Mouse (Mus musculus) bone marrow macrophage, adult 2 months (primary cell): ENCODE measurements around the gene Lrba.

ENCODE experiments used
- CTCF ChIP-seq: IDR thresholded peaks from 2 replicates; pipeline ENCODE4 v1.5.1; 2012; ENCODE audit warnings: low read depth, mild to moderate bottlenecking, low read length, moderate library complexity
- POLR2A ChIP-seq: IDR thresholded peaks from 2 replicates; pipeline ENCODE4 v1.6.1; 2012; ENCODE audit warnings: mild to moderate bottlenecking, low read depth, low read length, borderline replicate concordance

DNA sequence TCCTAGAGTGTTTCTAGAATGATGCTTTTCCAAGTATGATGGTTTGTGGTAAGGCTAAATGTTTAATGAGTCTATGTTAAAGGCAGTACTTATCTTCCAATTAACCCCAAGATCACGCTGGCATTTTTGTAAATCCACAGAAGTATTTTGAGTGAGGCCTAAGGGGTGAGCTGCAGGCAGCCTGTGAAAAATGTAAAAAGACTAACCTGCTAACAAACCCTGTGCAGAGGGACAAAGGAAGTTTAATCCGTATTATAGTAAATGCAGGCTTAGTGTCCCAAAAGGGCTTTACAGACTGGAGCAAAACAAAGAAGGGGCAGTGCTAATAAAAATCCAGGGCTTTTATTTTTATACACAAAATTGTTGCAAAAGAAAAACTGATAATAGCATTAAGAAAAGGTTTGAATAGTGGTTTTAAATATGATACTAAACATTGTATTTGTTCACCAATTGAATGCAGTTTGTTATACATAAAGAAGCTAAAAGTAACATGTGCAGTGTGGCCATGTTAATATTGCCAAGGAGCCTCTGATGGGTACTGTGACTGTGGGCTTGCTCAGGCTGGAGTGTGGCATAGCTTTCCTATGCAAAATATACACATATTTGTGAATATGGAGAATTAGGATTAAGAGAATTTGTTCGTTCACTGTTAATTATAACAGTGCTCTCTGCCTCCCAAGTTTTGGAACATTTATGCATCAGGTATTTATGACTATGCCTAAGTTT is 348.2 kb downstream of the Lrba start:
- TF ChIP-seq CTCF (no peak), POLR2A (no peak)
